Mouse (Mus musculus): ENCODE data around the gene Lrmp. TPM values are rescaled to one million over a fixed set of nuclear protein-coding genes. Genes with fewer than 3 reads are reported as not detected.

The Lrmp gene
- total RNA-seq, 2 experiments from 2014 or later: 2.0 to 2.7 TPM

GRCm38 (mm10) chr6:145187093-145188088 is 71.9 kb downstream of the Lrmp start:
- intact Hi-C loops (cut with DNase I): loop anchor here (1.0 kb wide), 1 partner anchor 99 kb away; no protein-coding TSS in a partner anchor
- no peak for DNase-seq (ENCODE audit: low spot score)

- intact Hi-C loops (cut with DNase I): no loop called here
These were observed 77.6 kb downstream of the Lrmp start for GRCm38 (mm10) chr6:145193038-145193437.

DNA sequence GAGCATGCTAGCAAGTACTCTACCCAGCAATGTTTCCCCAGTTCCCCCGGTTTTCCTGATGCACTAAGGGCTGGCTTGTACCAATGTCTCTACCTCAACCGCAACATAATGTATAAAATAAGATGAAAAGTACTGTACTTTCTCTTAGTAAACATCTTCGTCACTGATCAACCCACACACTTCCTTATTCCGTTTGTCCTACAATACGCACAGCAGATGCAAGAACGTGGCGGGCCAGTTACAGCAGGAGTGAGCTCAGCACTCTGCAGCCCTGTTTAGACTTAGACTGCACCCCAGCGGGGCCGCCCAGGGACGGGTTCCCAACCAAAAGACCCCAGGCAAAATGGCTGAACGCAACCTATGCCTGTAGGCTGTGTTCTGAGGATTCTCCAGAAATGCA is 78.0 kb downstream of the Lrmp start:
- intact Hi-C loops (cut with DNase I): no loop called here
- no peak for DNase-seq (ENCODE audit: low spot score)

More at GRCm38 (mm10) chr6:145193038-145193437, 77.6 kb downstream of the Lrmp start:
- no peak for DNase-seq (ENCODE audit: low spot score)

DNA sequence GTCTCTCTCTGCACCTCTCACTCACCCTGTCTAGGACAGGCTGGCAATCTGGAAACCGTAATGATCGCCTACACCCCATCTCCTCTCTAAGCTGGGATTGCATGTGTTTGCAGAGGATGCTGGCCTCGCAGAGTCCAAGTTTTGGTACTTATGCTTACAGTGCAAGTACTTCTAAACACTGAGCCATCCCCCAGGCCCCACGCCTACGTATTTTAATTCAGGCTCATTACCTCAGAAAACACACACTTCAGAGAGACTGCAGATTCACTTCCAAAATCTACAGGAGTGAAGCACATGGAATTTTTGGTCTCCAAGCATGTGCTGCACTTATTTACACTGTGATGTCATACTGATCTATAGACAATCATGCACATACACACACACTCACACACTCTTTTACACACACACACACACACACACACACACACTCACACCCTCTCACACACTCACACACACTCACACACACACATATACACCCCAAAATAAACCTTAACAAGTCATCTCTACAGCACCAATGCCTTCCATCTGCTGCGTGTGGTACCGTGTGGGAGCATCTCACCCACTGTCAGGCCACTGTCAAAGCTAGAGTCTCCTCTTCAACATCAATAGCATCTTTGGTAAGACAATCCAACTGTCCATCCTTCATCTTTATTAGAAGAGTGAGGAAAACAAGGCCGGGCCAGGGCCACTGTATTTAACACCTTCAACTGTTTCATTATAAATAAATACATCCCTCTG is 82.7 kb downstream of the Lrmp start:
- no peak for DNase-seq (ENCODE audit: low spot score)
- intact Hi-C loops (cut with DNase I): no loop called here

DNA sequence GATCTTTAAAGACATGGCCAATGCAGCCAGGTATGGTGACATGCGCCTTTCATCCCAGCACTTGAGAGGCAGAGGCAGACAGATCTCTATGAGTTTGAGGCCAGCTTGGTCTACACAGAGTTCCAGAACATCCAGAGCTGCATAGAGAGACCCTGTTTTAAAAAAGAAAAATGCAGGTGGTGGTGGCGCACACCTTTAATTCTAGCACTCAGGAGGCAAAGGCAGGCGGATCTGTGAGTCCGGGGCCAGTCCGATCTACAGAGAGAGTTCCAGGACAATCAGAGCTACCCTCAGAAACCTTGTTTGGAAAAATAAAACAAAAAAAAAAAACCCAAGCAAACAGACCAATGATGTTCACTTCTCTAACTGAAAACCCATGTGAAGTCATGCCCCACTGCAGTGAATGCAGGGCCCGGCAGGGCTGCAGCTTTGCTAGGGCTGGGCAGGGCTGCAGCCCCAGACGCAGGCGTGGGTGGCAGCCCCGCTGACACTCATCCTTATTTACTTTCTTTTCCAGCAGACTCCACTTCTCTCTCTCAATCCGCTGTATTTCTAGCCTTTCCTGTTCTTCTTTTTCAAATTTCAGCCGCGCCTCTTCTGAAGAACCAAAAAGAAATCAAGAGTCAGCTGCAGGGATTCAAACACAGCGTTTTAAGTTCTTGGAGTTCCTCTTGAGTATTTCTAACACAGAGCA is 87.1 kb downstream of the Lrmp start:
- intact Hi-C loops (cut with DNase I): no loop called here
- no peak for DNase-seq (ENCODE audit: low spot score)

DNA sequence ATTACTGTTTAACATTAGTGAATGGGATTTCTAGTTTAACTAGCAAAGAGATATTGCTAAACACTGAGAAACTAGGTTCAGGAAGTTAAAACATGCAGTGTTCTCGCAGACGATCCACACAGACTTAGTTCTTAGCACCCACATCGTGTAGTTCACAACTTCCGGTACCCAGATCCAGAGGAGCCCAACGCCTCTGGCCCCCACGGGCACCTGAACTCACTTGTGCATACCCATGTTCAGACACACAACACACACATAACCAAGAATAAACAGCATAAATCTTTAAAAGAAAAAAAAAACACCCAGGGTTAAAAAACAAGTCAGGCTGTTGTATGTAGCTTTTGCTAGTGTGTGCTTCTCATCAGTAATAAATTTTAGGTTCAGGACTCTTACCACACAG is 89.0 kb downstream of the Lrmp start:
- DNase-seq (ENCODE audit: low spot score): no peak
- intact Hi-C loops (cut with DNase I): no loop called here

DNA sequence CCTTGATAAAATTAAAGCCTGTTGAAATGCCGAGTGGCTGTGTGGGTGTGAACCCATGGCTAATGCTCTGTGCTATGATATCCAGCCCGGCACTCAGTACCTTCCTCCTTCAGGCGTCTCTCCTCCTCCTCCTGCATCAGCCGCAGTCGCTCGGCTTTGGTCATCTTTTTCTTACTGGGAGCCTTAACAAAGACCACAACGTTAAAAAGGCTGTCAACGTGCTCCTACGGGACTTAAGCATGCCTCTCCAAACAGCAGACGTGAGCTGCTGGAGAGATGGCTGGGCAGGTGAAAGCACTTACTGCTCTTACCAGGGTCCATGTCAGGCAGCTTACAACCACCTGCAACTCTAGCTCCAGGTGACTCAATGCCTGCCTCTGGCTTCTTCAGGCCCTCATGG is 89.7 kb downstream of the Lrmp start:
- intact Hi-C loops (cut with DNase I): no loop called here
- no peak for DNase-seq (ENCODE audit: low spot score)

GRCm38 (mm10) chr6:145210056-145210680 is 94.7 kb downstream of the Lrmp start:
- intact Hi-C loops (cut with DNase I): loop anchor here (2.0 kb wide), 1 partner anchor 39 kb away; no protein-coding TSS in a partner anchor
- DNase-seq (ENCODE audit: low spot score): no peak

- peak; percentile 99 for DNase-seq (ENCODE audit: low spot score)
- intact Hi-C loops (cut with DNase I): loop anchor here (2.0 kb wide), 1 partner anchor 38 kb away; no protein-coding TSS in a partner anchor
These were observed 95.4 kb downstream of the Lrmp start, which contains the start of the genes Casc1 and Etfrf1 for GRCm38 (mm10) chr6:145210816-145211338. TSS of gene Casc1 (minus strand) at chr6:145211005. TSS of gene Etfrf1 (plus strand) at chr6:145211134.

DNA sequence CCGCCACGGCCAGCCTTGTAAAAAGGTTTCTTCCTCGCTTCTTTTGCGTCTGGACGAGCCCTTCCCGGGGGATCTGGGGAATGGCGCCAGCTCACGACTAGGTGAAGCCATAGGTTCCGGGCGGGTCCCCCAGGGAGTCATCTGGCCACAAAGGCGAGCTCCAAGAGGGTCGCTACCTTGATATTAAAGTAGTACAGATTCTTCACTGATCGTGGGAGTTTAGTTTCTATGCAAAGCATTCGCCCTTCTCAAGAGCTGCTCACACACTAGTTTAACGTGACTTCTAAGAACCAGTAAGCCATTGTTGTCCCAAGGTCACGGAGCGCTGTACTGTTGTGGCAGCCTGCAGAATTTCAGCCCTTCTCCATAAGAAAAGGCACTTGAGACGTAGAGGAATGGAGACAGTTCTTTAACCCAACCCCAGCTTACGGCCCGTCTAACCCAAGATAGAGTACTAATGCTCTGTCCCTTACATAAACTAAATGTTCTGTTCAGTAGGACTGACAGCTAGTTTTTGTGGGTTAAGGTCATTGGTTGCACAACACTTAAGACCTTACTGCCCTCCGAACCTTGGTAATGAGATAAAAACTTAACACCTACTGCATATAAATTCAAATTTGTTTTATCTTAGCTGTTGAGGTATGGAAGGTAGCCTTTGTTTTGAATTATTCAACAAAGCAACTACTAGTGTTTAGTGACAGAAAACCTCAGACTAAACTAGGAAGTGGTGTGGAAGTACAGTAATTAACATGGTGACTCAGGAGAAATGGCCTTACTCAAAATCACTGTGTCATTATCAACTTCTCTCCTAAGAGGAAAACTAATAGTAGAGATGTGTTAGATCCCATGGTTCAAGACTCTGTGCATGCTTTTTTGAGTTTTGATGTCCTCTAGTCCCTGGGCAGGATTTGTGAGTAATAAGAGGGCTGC is 96.2 kb downstream of the Lrmp start:
- DNase-seq (ENCODE audit: low spot score): no peak
- intact Hi-C loops (cut with DNase I): loop anchor here (2.0 kb wide), 1 partner anchor 37 kb away; no protein-coding TSS in a partner anchor

DNA sequence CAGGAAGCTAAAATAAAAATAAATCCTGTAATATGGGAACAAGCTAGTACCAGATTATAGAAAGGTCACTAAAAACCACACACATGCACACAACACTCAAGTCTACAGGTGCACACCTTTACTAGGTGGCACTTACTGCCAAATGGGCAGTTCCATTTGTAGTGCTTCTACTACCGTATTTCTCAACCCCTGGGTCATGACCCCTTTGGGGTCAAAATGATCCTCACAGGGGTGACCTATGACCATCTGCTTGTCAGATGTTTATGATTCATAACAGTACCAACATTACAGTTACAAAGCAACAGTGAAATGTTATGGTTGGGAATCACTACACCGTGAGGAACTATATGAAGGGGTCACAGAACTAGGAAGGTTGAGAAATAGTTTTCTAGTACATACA is 98.5 kb downstream of the Lrmp start:
- intact Hi-C loops (cut with DNase I): no loop called here
- no peak for DNase-seq (ENCODE audit: low spot score)

GRCm38 (mm10) chr6:145215826-145216225 is 100.4 kb downstream of the Lrmp start:
- no peak for DNase-seq (ENCODE audit: low spot score)
- intact Hi-C loops (cut with DNase I): no loop called here

DNA sequence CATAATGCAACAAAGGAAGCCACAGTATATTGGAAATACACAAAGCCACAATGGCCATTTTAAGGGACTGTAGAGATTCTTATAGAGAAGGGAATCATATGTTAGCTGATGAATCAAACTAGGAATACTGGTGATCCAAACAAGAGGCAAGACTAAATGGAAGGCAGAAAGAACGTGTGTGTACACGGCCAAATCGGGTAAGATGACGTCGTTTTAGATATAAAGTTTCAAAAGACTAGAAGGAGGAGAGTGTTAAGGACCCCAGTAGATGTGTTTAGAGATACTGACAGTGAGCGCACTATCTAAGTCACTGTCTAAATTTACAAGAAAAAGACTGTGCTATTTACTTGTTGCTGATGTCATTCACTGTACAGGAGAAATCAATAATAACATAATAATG is 108.8 kb downstream of the Lrmp start:
- no peak for DNase-seq (ENCODE audit: low spot score)
- intact Hi-C loops (cut with DNase I): no loop called here

Other genes starting within 250 kb of the Lrmp start
- gene Bcat1, start 39.5 kb upstream of the Lrmp start, total RNA-seq (2021): 1 to 10 TPM; 1.5 to 1.6 TPM
- 1 to 10 TPM in 1 of 2 experiments, under 1 TPM in 1; 0.91 to 1.0 TPM for gene Casc1, start 95.4 kb downstream of the Lrmp start, total RNA-seq (2021)
- 100 to 1,000 TPM; 100 to 112 TPM for gene Etfrf1, start 95.5 kb downstream of the Lrmp start, total RNA-seq (2021)
- 10 to 100 TPM; 30.4 to 34.0 TPM for gene Kras, start 134.6 kb downstream of the Lrmp start, total RNA-seq (2021)

Measured in heart, postnatal 25 days (tissue).